Mouse (Mus musculus) embryonic fibroblast, embryonic 13.5 days (primary cell): ENCODE results near the gene Ctnnd2.

Experiments
- CTCF ChIP-seq: IDR thresholded peaks from 2 replicates; pipeline ENCODE4 v1.5.1; 2011; ENCODE audit warnings: mild to moderate bottlenecking, control low read depth, low read length, moderate library complexity, borderline replicate concordance; ENCODE audit not compliant: insufficient read depth
- POLR2A ChIP-seq: IDR thresholded peaks from 2 replicates; pipeline ENCODE4 v1.6.1; 2011; ENCODE audit warnings: low read depth, mild to moderate bottlenecking, control low read depth, low read length, moderate library complexity

DNA sequence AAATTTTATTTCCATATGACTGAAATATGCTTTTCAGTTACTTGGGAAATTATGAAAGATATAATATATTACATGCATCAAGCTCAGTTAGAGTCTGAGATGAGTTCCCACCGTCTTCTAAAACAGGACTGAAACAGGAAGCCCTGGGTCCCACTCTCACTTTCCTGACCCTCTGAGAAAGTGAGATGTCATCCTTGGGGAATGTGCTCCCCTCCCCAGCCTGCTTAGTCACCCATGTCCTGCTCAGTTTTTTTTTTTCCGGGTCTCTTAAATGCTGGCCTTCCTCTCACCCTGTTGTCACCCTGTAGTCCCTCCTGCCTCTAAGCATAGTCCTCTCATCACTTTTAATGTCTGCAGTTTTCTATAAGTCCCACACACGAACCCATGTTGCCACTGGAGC, 456.1 kb downstream of the Ctnnd2 start:
- no peak for TF ChIP-seq CTCF
- TF ChIP-seq POLR2A: no peak
